Mouse (Mus musculus): ENCODE measurements around the gene Abi2. TPM values are rescaled to one million over a fixed set of nuclear protein-coding genes. Genes with fewer than 3 reads are reported as not detected.
"Not testable (repeated sequence)": the region's sequence is repeated elsewhere in the genome, so short reads cannot be mapped to it uniquely, and the experiment has no call there.

The Abi2 gene
- polyA plus RNA-seq, 1 experiment from 2014 or later: 58.2 TPM

DNA sequence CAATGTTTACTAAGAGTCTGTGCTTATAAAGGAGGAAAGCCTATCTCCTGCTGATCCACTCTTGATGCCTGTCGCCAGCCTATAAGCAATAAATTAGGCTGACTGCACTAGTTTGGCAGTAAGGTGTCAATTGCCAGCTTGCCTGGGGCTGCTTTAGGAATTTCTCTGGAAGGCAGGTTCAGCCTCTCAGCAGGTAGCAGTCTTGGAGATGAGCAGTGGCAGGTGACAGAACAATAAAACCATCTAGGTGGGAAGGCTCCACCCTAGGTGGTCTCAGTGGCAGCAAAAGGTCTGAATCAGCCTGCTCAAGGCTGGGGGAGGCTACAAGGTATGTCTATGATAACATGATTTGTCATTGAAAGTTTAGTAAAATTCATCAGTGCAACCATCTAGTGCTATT, 23.1 kb downstream of the Abi2 start:
- Histone ChIP-seq H3K27ac (no peak overlapping the region), H3K36me3 (peaks cover 36% of the 10 kb centered on the region), H3K9me3 (0 out of 2 replicates have a peak, but pooled peaks cover 2% of the 10 kb centered on the region), H3K4me1 (replicated peaks) (no peaks in the 10 kb centered on the region), H3K4me3 (no peak overlapping the region), H3K27me3 (ENCODE audit: insufficient read depth, poor library complexity, severe bottlenecking) (no peaks in the 10 kb centered on the region)
- WGBS: 23% methylated on average over 1 of the region's 1 CpGs
- no peak for DNase-seq (ENCODE audit: low spot score)

DNA sequence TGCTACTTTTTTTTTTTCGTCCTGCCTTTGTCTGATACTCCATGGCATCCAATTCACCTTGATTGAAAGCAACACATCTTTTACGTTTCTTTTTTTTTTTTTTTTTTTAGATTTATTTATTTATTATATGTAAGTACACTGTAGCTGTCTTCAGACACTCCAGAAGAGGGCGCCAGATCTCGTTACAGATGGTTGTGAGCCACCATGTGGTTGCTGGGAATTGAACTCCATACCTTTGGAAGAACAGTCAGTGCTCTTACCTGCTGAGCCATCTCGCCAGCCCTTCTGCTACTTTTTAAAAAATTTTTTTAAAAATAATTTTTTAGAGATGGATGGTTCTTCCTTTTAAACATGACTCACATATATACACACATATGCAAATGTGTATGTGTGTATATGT, 32.0 kb downstream of the Abi2 start:
- H3K4me3 ChIP-seq; H3K27me3 ChIP-seq (ENCODE audit: insufficient read depth, poor library complexity, severe bottlenecking); DNase-seq (ENCODE audit: low spot score); H3K4me1 ChIP-seq (replicated peaks); H3K9me3 ChIP-seq; H3K27ac ChIP-seq: not testable (repeated sequence)
- H3K36me3 ChIP-seq: peaks cover 59% of the 10 kb centered on the region
- 78% methylated on average over 5 of the region's 5 CpGs for WGBS

DNA sequence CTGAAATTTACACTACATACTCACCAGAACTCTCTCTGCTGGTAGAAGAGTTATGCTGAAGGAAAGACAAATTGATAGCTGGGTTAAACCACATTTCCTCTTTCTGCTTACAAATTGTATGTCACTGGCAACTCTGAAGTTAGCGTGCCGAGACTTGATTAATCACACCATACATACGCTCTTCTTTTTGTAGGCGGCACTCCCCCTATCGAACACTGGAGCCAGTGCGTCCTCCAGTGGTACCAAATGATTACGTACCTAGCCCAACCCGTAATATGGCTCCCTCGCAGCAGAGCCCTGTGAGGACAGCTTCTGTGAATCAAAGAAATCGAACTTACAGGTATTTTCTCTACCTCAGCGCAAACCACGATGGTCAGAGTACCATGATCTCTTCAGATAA, 37.6 kb downstream of the Abi2 start:
- 87% methylated on average over 12 of the region's 12 CpGs for WGBS

DNA sequence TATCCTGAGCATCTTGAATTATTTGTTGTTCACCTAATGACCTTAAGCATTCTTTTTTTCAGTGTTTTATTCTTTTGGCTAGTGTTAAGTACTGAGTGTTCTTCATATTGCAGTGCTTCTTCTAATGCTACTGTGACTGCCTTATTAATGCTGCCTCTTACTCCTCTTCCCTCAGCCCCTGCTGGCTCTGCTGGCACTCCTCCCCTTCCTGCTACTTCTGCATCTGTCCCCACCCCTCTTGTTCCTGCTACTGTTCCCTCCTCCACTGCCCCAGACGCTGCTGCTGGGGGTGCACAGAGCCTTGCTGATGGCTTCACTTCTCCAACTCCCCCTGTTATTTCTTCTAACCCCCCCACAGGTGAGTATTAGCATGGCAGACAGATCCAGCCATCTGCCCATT, 40.5 kb downstream of the Abi2 start:
- H3K36me3 ChIP-seq: peaks cover 63% of the 10 kb centered on the region
- no peaks in the 10 kb centered on the region for H3K9me3 ChIP-seq
- no peak overlapping the region for H3K27ac ChIP-seq
- no peaks in the 10 kb centered on the region for H3K27me3 ChIP-seq (ENCODE audit: insufficient read depth, poor library complexity, severe bottlenecking)
- no peak overlapping the region for H3K4me3 ChIP-seq
- no peaks in the 10 kb centered on the region for H3K4me1 ChIP-seq (replicated peaks)
- 45% methylated on average over 1 of the region's 1 CpGs for WGBS
- no peak for DNase-seq (ENCODE audit: low spot score)

More for the DNA sequence above, 37.6 kb downstream of the Abi2 start:
- DNase-seq (ENCODE audit: low spot score): no peak
- peaks cover 57% of the 10 kb centered on the region for H3K36me3 ChIP-seq
- no peaks in the 10 kb centered on the region for H3K27me3 ChIP-seq (ENCODE audit: insufficient read depth, poor library complexity, severe bottlenecking)
- no peak overlapping the region for H3K4me3 ChIP-seq
- H3K9me3 ChIP-seq: no peaks in the 10 kb centered on the region
- no peak overlapping the region for H3K27ac ChIP-seq
- H3K4me1 ChIP-seq (replicated peaks): no peaks in the 10 kb centered on the region

DNA sequence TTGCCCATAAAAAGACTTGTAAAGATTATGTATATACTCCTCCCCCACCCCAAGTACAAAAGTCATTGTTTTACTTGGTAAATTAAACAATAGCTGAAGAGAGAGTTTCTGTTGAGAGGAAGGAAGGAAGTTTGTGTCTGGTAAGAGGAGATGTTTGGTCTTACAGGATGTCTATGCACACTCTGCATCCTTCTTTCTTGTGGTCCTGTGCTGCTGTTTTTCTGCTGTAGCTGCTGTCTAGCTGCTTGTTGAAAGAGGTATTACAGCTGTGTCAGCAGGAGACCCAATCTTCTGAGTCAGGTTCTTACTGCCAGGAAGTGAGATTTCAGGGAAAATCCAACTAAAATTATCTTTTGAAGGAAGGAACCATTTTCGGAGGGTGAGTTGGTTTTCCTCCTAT, 51.2 kb downstream of the Abi2 start:
- H3K9me3 ChIP-seq: no peaks in the 10 kb centered on the region
- H3K27me3 ChIP-seq (ENCODE audit: insufficient read depth, poor library complexity, severe bottlenecking): no peaks in the 10 kb centered on the region
- peaks cover 64% of the 10 kb centered on the region for H3K36me3 ChIP-seq
- no peak overlapping the region for H3K27ac ChIP-seq
- no peak for DNase-seq (ENCODE audit: low spot score)
- no peaks in the 10 kb centered on the region for H3K4me1 ChIP-seq (replicated peaks)
- WGBS: 90% methylated on average over 1 of the region's 1 CpGs
- H3K4me3 ChIP-seq: no peak overlapping the region

DNA sequence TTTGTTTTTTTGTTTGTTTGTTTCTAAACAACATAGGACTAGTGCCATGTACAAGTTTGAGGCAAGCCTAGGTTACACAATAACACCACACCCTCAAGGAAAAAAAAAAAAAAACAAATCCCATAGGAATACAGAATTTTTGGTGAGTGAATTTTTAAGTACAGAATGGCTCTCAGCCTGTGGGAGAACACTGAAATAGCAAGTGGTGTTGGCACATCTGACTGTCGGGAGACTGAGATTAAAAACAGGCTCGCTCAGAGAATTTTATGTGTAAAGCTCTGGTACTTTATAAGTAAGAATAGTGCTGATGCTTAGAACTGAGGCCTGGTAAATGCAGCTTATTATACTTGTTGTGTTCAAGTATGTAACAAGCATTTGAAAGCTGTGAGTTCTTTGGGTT, 60.1 kb downstream of the Abi2 start:
- no peaks in the 10 kb centered on the region for H3K9me3 ChIP-seq
- DNase-seq (ENCODE audit: low spot score): no peak
- H3K36me3 ChIP-seq: peaks cover 59% of the 10 kb centered on the region
- WGBS: 94% methylated on average over 2 of the region's 2 CpGs
- no peak overlapping the region for H3K27ac ChIP-seq
- H3K27me3 ChIP-seq (ENCODE audit: insufficient read depth, poor library complexity, severe bottlenecking): no peaks in the 10 kb centered on the region
- H3K4me1 ChIP-seq (replicated peaks): no peaks in the 10 kb centered on the region
- no peak overlapping the region for H3K4me3 ChIP-seq

DNA sequence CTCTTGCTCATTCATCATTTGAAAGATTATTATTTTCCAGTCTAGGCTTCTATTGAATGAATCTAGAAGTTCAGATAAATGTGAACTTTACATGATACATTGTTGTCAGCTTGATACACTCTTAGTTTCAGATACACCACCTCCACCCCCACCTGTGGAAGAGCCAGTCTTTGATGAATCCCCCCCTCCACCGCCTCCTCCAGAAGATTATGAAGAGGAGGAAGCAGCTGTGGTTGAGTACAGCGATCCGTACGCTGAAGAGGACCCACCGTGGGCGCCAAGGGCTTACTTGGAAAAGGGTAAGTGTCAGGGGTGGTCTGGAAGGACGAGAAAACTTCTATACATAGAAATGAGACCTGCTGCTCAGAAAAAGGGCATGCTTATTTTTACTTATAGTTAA, 61.1 kb downstream of the Abi2 start:
- no peaks in the 10 kb centered on the region for H3K27me3 ChIP-seq (ENCODE audit: insufficient read depth, poor library complexity, severe bottlenecking)
- no peak overlapping the region for H3K4me3 ChIP-seq
- H3K36me3 ChIP-seq: peaks cover 50% of the 10 kb centered on the region
- H3K4me1 ChIP-seq (replicated peaks): no peaks in the 10 kb centered on the region
- no peak overlapping the region for H3K27ac ChIP-seq
- 93% methylated on average over 7 of the region's 7 CpGs for WGBS
- no peaks in the 10 kb centered on the region for H3K9me3 ChIP-seq
- no peak for DNase-seq (ENCODE audit: low spot score)

DNA sequence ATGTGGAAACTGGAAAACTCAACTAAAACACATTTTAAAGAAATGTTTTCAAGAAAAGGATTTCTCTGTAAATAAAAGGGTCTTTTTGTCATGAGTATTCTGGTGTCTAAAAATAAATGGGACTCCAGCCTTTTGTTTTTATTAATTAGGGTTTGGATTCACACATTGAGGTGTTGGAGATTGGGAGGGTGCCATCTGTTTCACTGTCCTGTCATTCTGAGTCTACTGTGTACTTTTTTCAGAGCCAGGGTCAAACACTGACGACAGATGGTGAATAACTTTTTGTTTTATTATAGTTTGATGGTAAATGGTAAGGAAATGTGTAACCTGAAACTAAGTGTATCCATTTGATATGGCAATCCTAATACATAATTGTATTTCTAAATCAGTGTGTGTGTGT, 72.1 kb downstream of the Abi2 start:
- Histone ChIP-seq H3K4me1 (replicated peaks) (no peaks in the 10 kb centered on the region), H3K36me3 (peaks cover 61% of the 10 kb centered on the region), H3K27me3 (ENCODE audit: insufficient read depth, poor library complexity, severe bottlenecking) (no peaks in the 10 kb centered on the region), H3K27ac (no peak overlapping the region), H3K9me3 (no peaks in the 10 kb centered on the region), H3K4me3 (no peak overlapping the region)
- WGBS: 80% methylated on average over 1 of the region's 1 CpGs
- no peak for DNase-seq (ENCODE audit: low spot score)

DNA sequence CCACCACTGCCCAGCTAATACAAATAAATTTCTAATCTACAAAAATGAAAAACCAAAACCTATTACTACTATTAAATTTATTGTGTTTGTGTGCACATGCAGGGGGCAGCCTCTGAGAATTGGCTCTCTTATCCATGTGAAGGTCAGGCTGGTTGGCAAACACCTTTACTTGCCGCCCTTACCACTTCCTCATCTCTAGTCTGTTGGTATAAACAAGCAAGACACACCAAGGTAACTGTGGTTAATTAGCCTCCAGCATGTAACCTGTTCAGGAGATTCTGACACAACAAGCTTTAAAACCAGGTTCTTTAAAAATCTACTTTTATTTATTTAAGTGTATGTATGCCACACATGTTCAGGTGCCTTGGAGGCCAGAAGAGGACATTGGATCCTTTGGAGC, 73.5 kb downstream of the Abi2 start:
- DNase-seq (ENCODE audit: low spot score): no peak
- Histone ChIP-seq H3K27me3 (ENCODE audit: insufficient read depth, poor library complexity, severe bottlenecking) (no peaks in the 10 kb centered on the region), H3K9me3 (no peaks in the 10 kb centered on the region), H3K4me3 (no peak overlapping the region), H3K27ac (no peak overlapping the region), H3K36me3 (peaks cover 61% of the 10 kb centered on the region), H3K4me1 (replicated peaks) (no peaks in the 10 kb centered on the region)
- 95% methylated on average over 1 of the region's 1 CpGs for WGBS

DNA sequence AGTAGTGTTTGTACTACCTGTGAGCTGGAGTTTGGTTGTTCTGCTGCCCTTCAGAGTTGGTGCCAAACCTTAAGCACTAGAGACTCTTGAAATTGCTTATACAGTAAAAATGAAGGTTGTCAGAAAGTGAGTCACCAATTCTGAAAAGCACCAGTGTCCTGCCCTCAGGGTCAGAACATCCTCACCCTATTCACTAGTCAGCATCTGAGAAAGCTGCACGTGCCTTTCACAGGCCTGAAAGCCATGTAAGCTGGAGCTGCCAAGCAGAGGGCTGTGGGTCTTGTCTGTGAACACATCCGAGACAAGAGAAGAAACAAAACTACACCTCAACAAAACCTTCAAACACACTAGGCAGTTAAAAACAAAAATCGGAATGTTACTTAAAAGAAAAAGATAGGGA, 76.2 kb downstream of the Abi2 start:
- no peak overlapping the region for H3K27ac ChIP-seq
- H3K4me3 ChIP-seq: no peak overlapping the region
- H3K9me3 ChIP-seq: no peaks in the 10 kb centered on the region
- peaks cover 67% of the 10 kb centered on the region for H3K36me3 ChIP-seq
- WGBS: 82% methylated on average over 3 of the region's 3 CpGs
- H3K4me1 ChIP-seq (replicated peaks): no peaks in the 10 kb centered on the region
- no peaks in the 10 kb centered on the region for H3K27me3 ChIP-seq (ENCODE audit: insufficient read depth, poor library complexity, severe bottlenecking)
- DNase-seq (ENCODE audit: low spot score): no peak

DNA sequence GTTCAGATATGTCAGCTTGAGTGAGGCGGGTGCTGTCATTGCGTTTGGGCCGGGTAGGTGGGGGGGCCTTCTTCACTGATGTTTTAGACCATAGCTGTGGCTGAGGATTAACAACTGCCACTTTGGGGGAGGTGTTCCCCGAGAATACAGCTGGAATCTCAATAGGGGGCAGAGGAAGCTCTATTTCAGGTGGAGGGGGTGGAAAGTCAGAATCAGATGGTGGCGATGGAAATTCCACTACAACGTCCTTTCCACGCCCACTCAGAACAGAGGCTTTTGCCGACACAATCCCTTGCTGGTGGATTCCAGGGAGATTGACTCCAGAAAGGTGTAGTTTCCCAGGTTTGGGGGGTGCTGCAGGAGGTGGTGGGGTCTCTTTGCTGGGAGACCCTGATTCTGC, 79.2 kb downstream of the Abi2 start:
- DNase-seq (ENCODE audit: low spot score): no peak
- Histone ChIP-seq H3K4me3 (no peak overlapping the region), H3K27ac (no peak overlapping the region), H3K9me3 (no peaks in the 10 kb centered on the region), H3K4me1 (replicated peaks) (no peaks in the 10 kb centered on the region), H3K36me3 (peaks cover 82% of the 10 kb centered on the region), H3K27me3 (ENCODE audit: insufficient read depth, poor library complexity, severe bottlenecking) (no peaks in the 10 kb centered on the region)
- 88% methylated on average over 8 of the region's 8 CpGs for WGBS

DNA sequence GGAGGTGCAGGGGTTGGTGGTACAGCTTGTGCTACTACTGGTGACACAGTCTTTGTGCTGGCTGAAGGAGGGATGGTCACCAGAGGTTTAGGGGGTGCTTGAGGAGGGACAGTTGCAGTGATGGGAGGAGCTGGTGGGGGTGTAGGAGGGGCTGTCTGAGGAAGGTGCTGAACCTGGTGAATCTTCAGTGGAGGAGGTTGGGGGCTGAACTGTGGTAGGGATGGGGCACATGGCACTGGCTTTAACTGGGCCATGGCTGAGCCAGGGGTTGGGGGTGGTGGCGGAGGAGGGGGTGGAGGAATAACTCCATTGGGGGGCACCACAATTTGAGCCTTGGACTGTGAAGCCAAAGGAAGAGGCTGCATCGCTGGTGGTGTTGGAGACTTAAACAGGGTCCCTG, 80.2 kb downstream of the Abi2 start:
- Histone ChIP-seq H3K4me3 (no peak overlapping the region), H3K9me3 (no peaks in the 10 kb centered on the region), H3K27me3 (ENCODE audit: insufficient read depth, poor library complexity, severe bottlenecking) (no peaks in the 10 kb centered on the region), H3K36me3 (peaks cover 90% of the 10 kb centered on the region), H3K27ac (no peak overlapping the region), H3K4me1 (replicated peaks) (no peaks in the 10 kb centered on the region)
- DNase-seq (ENCODE audit: low spot score): no peak
- 87% methylated on average over 2 of the region's 2 CpGs for WGBS

DNA sequence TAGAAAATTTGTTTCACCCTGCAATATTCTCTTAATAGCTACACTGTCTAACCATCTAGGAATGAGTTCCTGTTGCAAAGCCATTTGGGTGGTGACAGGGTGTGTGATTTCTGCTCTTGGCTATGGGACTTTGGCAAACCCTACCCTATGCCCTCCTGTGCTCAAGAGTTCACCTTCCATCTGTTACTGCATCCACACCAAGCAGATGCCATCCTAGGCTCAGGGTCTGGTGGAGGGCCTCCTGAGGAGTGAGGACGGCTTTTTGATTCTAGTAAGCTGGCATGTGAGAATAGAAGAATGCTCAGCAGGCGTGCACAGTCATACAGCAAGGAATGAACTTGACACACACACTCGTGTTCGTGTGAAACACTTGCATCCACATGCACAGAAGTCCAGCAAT, 81.1 kb downstream of the Abi2 start:
- DNase-seq (ENCODE audit: low spot score): no peak
- H3K27ac ChIP-seq: no peak overlapping the region
- no peaks in the 10 kb centered on the region for H3K9me3 ChIP-seq
- WGBS: 86% methylated on average over 4 of the region's 4 CpGs
- peaks cover 96% of the 10 kb centered on the region for H3K36me3 ChIP-seq
- H3K27me3 ChIP-seq (ENCODE audit: insufficient read depth, poor library complexity, severe bottlenecking): no peaks in the 10 kb centered on the region
- no peaks in the 10 kb centered on the region for H3K4me1 ChIP-seq (replicated peaks)
- no peak overlapping the region for H3K4me3 ChIP-seq

DNA sequence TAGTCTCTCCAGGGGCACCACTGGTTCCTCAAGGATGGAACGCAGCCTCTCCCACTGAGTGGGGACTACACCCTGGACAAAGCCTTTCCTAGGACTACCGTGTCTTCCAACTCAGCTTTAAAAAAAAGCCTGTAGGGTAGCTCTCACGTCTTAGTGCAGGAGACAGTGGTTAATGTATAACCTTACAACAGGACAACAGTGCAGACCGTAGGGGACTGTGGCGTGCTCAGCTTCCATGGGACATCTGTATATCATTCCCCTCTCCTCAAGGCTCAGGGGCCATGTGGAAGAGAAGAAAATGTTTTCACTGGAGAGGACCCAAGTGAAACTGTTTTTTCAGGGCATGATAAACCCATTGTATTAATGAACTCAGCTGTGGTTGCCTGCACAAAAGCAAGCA, 83.0 kb downstream of the Abi2 start:
- Histone ChIP-seq H3K36me3 (peaks cover 99% of the 10 kb centered on the region), H3K27me3 (ENCODE audit: insufficient read depth, poor library complexity, severe bottlenecking) (no peaks in the 10 kb centered on the region), H3K9me3 (no peaks in the 10 kb centered on the region), H3K4me1 (replicated peaks) (no peaks in the 10 kb centered on the region), H3K27ac (no peak overlapping the region), H3K4me3 (no peak overlapping the region)
- WGBS: 78% methylated on average over 5 of the region's 5 CpGs
- no peak for DNase-seq (ENCODE audit: low spot score)

All from hindbrain, embryonic 10.5 days (tissue).